Mouse (Mus musculus) heart, postnatal 0 days (tissue): ENCODE results near the gene Adal. TPM values are rescaled to one million over a fixed set of nuclear protein-coding genes. Genes with fewer than 3 reads are reported as not detected.

ENCODE experiments used
- ATAC-seq: fragments of 200-750 bp; cut with Nextera tagmentation; 2 replicates; pipeline ENCODE4 v1.8.0; 2017; ENCODE audit warnings: low read depth, moderate number of reproducible peaks, moderate library complexity; ENCODE audit not compliant: insufficient read depth
- DNase-seq: peaks from one replicate; pipeline ENCODE4 v3.0.0-alpha.2; 2016; ENCODE audit warnings: low spot score
- H3K27ac ChIP-seq: fragments of 300-500 bp; sonication (generic); 2 replicates; pipeline ENCODE4 v1.5.1; 2014; ENCODE audit warnings: low read depth, mild to moderate bottlenecking
- H3K27me3 ChIP-seq: fragments of 300-500 bp; sonication (generic); 2 replicates; pipeline ENCODE4 v1.6.1; 2014; ENCODE audit warnings: low read length, mixed read lengths; ENCODE audit not compliant: control insufficient read depth, insufficient read depth
- H3K36me3 ChIP-seq: fragments of 300-500 bp; sonication (generic); replicated peaks from 2 replicates; pipeline ENCODE4 v1.6.1; 2014; ENCODE audit warnings: low read length, mixed read lengths; ENCODE audit not compliant: control insufficient read depth, insufficient read depth
- H3K4me1 ChIP-seq: fragments of 300-500 bp; sonication (generic); 2 replicates; pipeline ENCODE4 v1.6.1; 2014; ENCODE audit warnings: antibody characterized with exemption; ENCODE audit not compliant: control insufficient read depth, insufficient read depth
- H3K4me2 ChIP-seq: fragments of 300-500 bp; sonication (generic); 2 replicates; pipeline ENCODE4 v1.6.1; 2014; ENCODE audit warnings: low read depth, mild to moderate bottlenecking, low read length, moderate library complexity
- H3K4me3 ChIP-seq: fragments of 300-500 bp; sonication (generic); 2 replicates; pipeline ENCODE4 v1.5.1; 2014; ENCODE audit warnings: low read depth, low read length
- H3K9ac ChIP-seq: fragments of 300-500 bp; sonication (generic); replicated peaks from 2 replicates; pipeline ENCODE4 v1.6.1; 2014; ENCODE audit warnings: low read depth, low read length, mixed read lengths
- H3K9me3 ChIP-seq: fragments of 300-500 bp; sonication (generic); replicated peaks from 2 replicates; pipeline ENCODE4 v1.6.1; 2016; ENCODE audit warnings: low read length; ENCODE audit not compliant: control insufficient read depth
- CTCF ChIP-seq: IDR thresholded peaks from 2 replicates; pipeline ENCODE4 v1.5.1; 2016; ENCODE audit warnings: antibody characterized with exemption, control low read depth, low read depth
- EP300 ChIP-seq: IDR thresholded peaks from 2 replicates; pipeline ENCODE4 v1.6.1; 2016; ENCODE audit warnings: antibody characterized with exemption, low read depth
- WGBS: fragments of 180-500 bp; shearing (Covaris S2); extraction: QIAGEN DNeasy Blood & Tissue Kit; methylation state at CpG from one replicate; pipeline ENCODE4 v1.1.7; 2014; 5-methylcytosine and 5-hydroxymethylcytosine counted together
- polyA plus RNA-seq: library from polyadenylated mRNA; unstranded; fragments of >200 nt; fragmentation: Nextera tagmentation; extraction: Ambion mirVana; gene quantifications from 2 replicates; pipeline ENCODE4 v1.2.1, GENCODE M21; 2015
- total RNA-seq: library from RNA; depleted of rRNA; stranded (reverse); fragments of >200 nt; gene quantifications from 2 replicates; pipeline ENCODE4 v1.2.3, GENCODE M21; 2014; ENCODE audit warnings: low replicate concordance

Gene Adal
- total and polyA plus RNA-seq, 2 experiments from 2014 or later = 13.4 to 15.3 TPM

GRCm38 (mm10) chr2:121169173-121169572 is 28.9 kb downstream of the Adal start:
- no peak for TF ChIP-seq EP300
- no peak for TF ChIP-seq CTCF
- peaks cover 18% of the 10 kb centered on the region for H3K4me1 ChIP-seq
- 0 out of 2 replicates have a peak overlapping the region, but pooled peaks have one; percentile 35 for H3K9ac ChIP-seq
- no peak overlapping the region for H3K27ac ChIP-seq
- H3K4me2 ChIP-seq = peak overlapping the region; percentile 89
- H3K36me3 ChIP-seq = peaks cover 22% of the 10 kb centered on the region
- 39% methylated on average over 4 of the region's 4 CpGs for WGBS
- DNase-seq (no peak), ATAC-seq (no peak)
- H3K4me3 ChIP-seq = peak overlapping the region; percentile 95
- no peaks in the 10 kb centered on the region for H3K9me3 ChIP-seq
- H3K27me3 ChIP-seq = no peaks in the 10 kb centered on the region

- Histone ChIP-seq H3K9me3 (no peaks in the 10 kb centered on the region), H3K4me3 (peak overlapping the region; percentile 95), H3K36me3 (peaks cover 24% of the 10 kb centered on the region), H3K27me3 (no peaks in the 10 kb centered on the region), H3K9ac (peak overlapping the region; percentile 81), H3K27ac (peak overlapping the region; percentile 77), H3K4me1 (peaks cover 18% of the 10 kb centered on the region), H3K4me2 (peak overlapping the region; percentile 89)
- DNase-seq (peak; percentile 16), ATAC-seq (no peak)
- TF ChIP-seq CTCF = no peak
- under 1% methylated on average over 9 of the region's 9 CpGs for WGBS
Observed at GRCm38 (mm10) chr2:121169902-121170301, 29.7 kb downstream of the Adal start.

GRCm38 (mm10) chr2:121170481-121170971 is 30.3 kb downstream of the Adal start, which contains the start of gene Tubgcp4:
Tubgcp4 (plus strand) TSS chr2:121170654.
- under 1% methylated on average over 38 of the region's 38 CpGs for WGBS
- DNase-seq (peak; percentile 56), ATAC-seq (peak; percentile 27; the same call in 1 of the 2 replicates)
- Histone ChIP-seq H3K4me1 (peaks cover 18% of the 10 kb centered on the region), H3K4me3 (peak within 1 kb of the TSS; percentile 95), H3K9ac (peak within 1 kb of the TSS; percentile 81), H3K9me3 (no peaks in the 10 kb centered on the region), H3K27me3 (no peaks in the 10 kb centered on the region), H3K4me2 (peak within 1 kb of the TSS; percentile 89), H3K36me3 (peaks cover 27% of the 10 kb centered on the region), H3K27ac (peak within 1 kb of the TSS; percentile 77)
- TF ChIP-seq CTCF (no peak), EP300 (no peak)

- Histone ChIP-seq H3K4me2 (peak within 1 kb of the TSS; percentile 89), H3K4me1 (peaks cover 18% of the 10 kb centered on the region), H3K9ac (peak within 1 kb of the TSS; percentile 81), H3K36me3 (peaks cover 28% of the 10 kb centered on the region), H3K27ac (peak within 1 kb of the TSS; percentile 77), H3K4me3 (peak within 1 kb of the TSS; percentile 95), H3K27me3 (no peaks in the 10 kb centered on the region), H3K9me3 (no peaks in the 10 kb centered on the region)
- TF ChIP-seq EP300 (no peak), CTCF (no peak; the same call in 1 of the 2 replicates)
- WGBS = under 1% methylated on average over 63 of the region's 66 CpGs
- peak; percentile 93 for DNase-seq
- ATAC-seq = peak; percentile 94
Observed at GRCm38 (mm10) chr2:121170980-121171742, 30.9 kb downstream of the Adal start, which contains the start of gene Zscan29. Zscan29 (minus strand) TSS chr2:121171125.

GRCm38 (mm10) chr2:121178828-121179479 is 38.7 kb downstream of the Adal start:
- Histone ChIP-seq H3K27ac (no peak overlapping the region), H3K9me3 (no peaks in the 10 kb centered on the region), H3K4me2 (no peak overlapping the region), H3K27me3 (no peaks in the 10 kb centered on the region), H3K4me3 (no peak overlapping the region), H3K9ac (no peak overlapping the region), H3K4me1 (no peaks in the 10 kb centered on the region), H3K36me3 (peaks cover 78% of the 10 kb centered on the region)
- DNase-seq (no peak), ATAC-seq (no peak)
- TF ChIP-seq CTCF (no peak), EP300 (no peak)
- WGBS = 95% methylated on average over 3 of the region's 3 CpGs
